Mouse (Mus musculus): ENCODE data around the gene Trpm6.

Gene Trpm6

GRCm38 (mm10) chr19:18887646-18888407 lies 138.0 kb downstream of the Trpm6 start:
- in situ Hi-C loops (cut with MboI, MseI) = no loop called here

GRCm38 (mm10) chr19:18888491-18889116 lies 138.8 kb downstream of the Trpm6 start:
- in situ Hi-C loops (cut with MboI, MseI) = no loop called here

- in situ Hi-C loops (cut with MboI, MseI) = no loop called here
These were observed 139.4 kb downstream of the Trpm6 start for GRCm38 (mm10) chr19:18889117-18889627.

GRCm38 (mm10) chr19:18889632-18890031 lies 139.8 kb downstream of the Trpm6 start:
- in situ Hi-C loops (cut with MboI, MseI) = no loop called here

- in situ Hi-C loops (cut with MboI, MseI) = no loop called here
These were observed 140.4 kb downstream of the Trpm6 start for GRCm38 (mm10) chr19:18890216-18890615.

GRCm38 (mm10) chr19:18898238-18898637 lies 148.5 kb downstream of the Trpm6 start:
- in situ Hi-C loops (cut with MboI, MseI) = no loop called here

- in situ Hi-C loops (cut with MboI, MseI) = loop anchor here in 1 of 2 experiments (5.0 kb wide), 1 partner anchor 65 kb away; no protein-coding TSS in a partner anchor
These were observed 152.4 kb downstream of the Trpm6 start for GRCm38 (mm10) chr19:18902041-18902693.

- in situ Hi-C loops (cut with MboI, MseI) = loop anchor here in 1 of 2 experiments (5.0 kb wide), 1 partner anchor 65 kb away; no protein-coding TSS in a partner anchor
These were observed 152.9 kb downstream of the Trpm6 start for GRCm38 (mm10) chr19:18902694-18903067.

- in situ Hi-C loops (cut with MboI, MseI) = no loop called here
These were observed 155.7 kb downstream of the Trpm6 start for GRCm38 (mm10) chr19:18905511-18905910.

- in situ Hi-C loops (cut with MboI, MseI) = no loop called here
These were observed 159.9 kb downstream of the Trpm6 start for GRCm38 (mm10) chr19:18909641-18910040.

GRCm38 (mm10) chr19:18911755-18912340 lies 162.1 kb downstream of the Trpm6 start:
- in situ Hi-C loops (cut with MboI, MseI) = no loop called here

- in situ Hi-C loops (cut with MboI, MseI) = no loop called here
These were observed 191.6 kb downstream of the Trpm6 start for GRCm38 (mm10) chr19:18941391-18941790.
